ENCODE assay signal across 12 mouse cellular contexts in genomic region chr16:58726680-58727476, GRCm38 (mm10). TPM values are rescaled to one million over a fixed set of nuclear protein-coding genes. Genes with fewer than 3 reads are reported as not detected.
DNase-seq lines count a peak whose midpoint lies in the region; ATAC-seq lines count a peak whose summit lies in the region.
"Had no signal": no experiment of that assay in that cellular context is flagged by ENCODE, and none has a peak within 500 bp of the region (broad histone marks: within the 10 kb centered on the region; RNA-seq: fewer than 3 reads in every experiment).

No protein-coding gene starts in this region.

- peaks cover 23% of the 10 kb centered on the region for H3K36me3 ChIP-seq in heart, embryonic 14.5 days (ENCODE audit: control insufficient read depth, insufficient read depth, low read length)
- H3K36me3 ChIP-seq in forebrain, embryonic 12.5 days (replicated peaks), result peaks cover 19% of the 10 kb centered on the region
- H3K36me3 ChIP-seq in liver, embryonic 13.5 days, result peaks cover 22% of the 10 kb centered on the region

- H3K4me1 ChIP-seq in heart, embryonic 14.5 days (ENCODE audit: control insufficient read depth in 2 of 2, insufficient read depth in 2 of 2, low read length in 2 of 2), result 0 out of 4 replicates have a peak, but pooled peaks cover 0 to 5% of the 10 kb centered on the region in 2 experiments
- peaks cover 4% of the 10 kb centered on the region for H3K4me1 ChIP-seq in forebrain, embryonic 12.5 days
- peaks cover 8% of the 10 kb centered on the region for H3K4me1 ChIP-seq in liver, embryonic 13.5 days (replicated peaks)

- intact Hi-C loops in left cerebral cortex, postnatal 14 days (cut with DNase I), result no loop called here

- ATAC-seq in heart, embryonic 14.5 days (ENCODE audit: insufficient number of reproducible peaks, insufficient read depth, low FRiP score, low read depth), result no peak
- no peak for ATAC-seq in forebrain, embryonic 12.5 days (ENCODE audit: low FRiP score)
- ATAC-seq in liver, embryonic 13.5 days (ENCODE audit: low read depth), result no peak

- no peak overlapping the region for H3K27ac ChIP-seq in heart, embryonic 14.5 days (replicated peaks in 1 of 2; ENCODE audit: control insufficient read depth in 1 of 2, insufficient read depth in 1 of 2, low read depth in 2 of 2, low read length in 2 of 2)
- H3K27ac ChIP-seq in forebrain, embryonic 12.5 days, result no peak overlapping the region
- H3K27ac ChIP-seq in liver, embryonic 13.5 days, result no peak overlapping the region

- H3K4me2 ChIP-seq in heart, embryonic 14.5 days (ENCODE audit: low read length), result peak overlapping the region; percentile 70
- H3K4me2 ChIP-seq in forebrain, embryonic 12.5 days, result no peak overlapping the region
- H3K4me2 ChIP-seq in liver, embryonic 13.5 days, result peak overlapping the region; percentile 90; the same call in 1 of the 2 replicates

- WGBS in heart, embryonic 14.5 days, result 74% methylated on average over 11 of the region's 11 CpGs
- 80% methylated on average over 11 of the region's 11 CpGs for WGBS in forebrain, embryonic 12.5 days
- WGBS in liver, embryonic 13.5 days (ENCODE audit: insufficient replicate concordance), result 59% methylated on average over 11 of the region's 11 CpGs

- H3K9ac ChIP-seq in heart, embryonic 14.5 days (ENCODE audit: low read length), result peak overlapping the region; percentile 78
- no peak overlapping the region for H3K9ac ChIP-seq in forebrain, embryonic 12.5 days
- no peak overlapping the region for H3K9ac ChIP-seq in liver, embryonic 13.5 days

- H3K9me3 ChIP-seq in heart, embryonic 14.5 days (ENCODE audit: control insufficient read depth, low read length), result no peaks in the 10 kb centered on the region
- H3K9me3 ChIP-seq in forebrain, embryonic 12.5 days, result no peaks in the 10 kb centered on the region
- H3K9me3 ChIP-seq in liver, embryonic 13.5 days (replicated peaks), result no peaks in the 10 kb centered on the region

- H3K27me3 ChIP-seq in heart, embryonic 14.5 days (ENCODE audit: control insufficient read depth, insufficient read depth, low read length), result no peaks in the 10 kb centered on the region
- no peaks in the 10 kb centered on the region for H3K27me3 ChIP-seq in forebrain, embryonic 12.5 days
- H3K27me3 ChIP-seq in liver, embryonic 13.5 days, result no peaks in the 10 kb centered on the region

- peak overlapping the region in 1 of 2 experiments; percentile 64; a peak in 2 of 4 replicates for H3K4me3 ChIP-seq in heart, embryonic 14.5 days (ENCODE audit: control insufficient read depth in 1 of 2, insufficient read depth in 1 of 2, low read depth in 1 of 2, low read length in 2 of 2)
- H3K4me3 ChIP-seq in forebrain, embryonic 12.5 days (replicated peaks), result 0 out of 2 replicates have a peak overlapping the region, but pooled peaks have one; percentile 84
- no peak overlapping the region for H3K4me3 ChIP-seq in liver, embryonic 13.5 days (replicated peaks)

- DNase-seq in heart, adult 8-10 months (ENCODE audit: low spot score), result no peak
- peak; percentile 52 for DNase-seq in 416B (ENCODE audit: low read depth)
- no peak for DNase-seq in liver, embryonic 13.5 days
- no peak for DNase-seq in natural killer cell, adult 2 months (ENCODE audit: low spot score in 2 of 2)
- no peak for DNase-seq in left cerebral cortex, postnatal 14 days (ENCODE audit: low spot score in 2 of 2)
- no peak for DNase-seq in frontal cortex, postnatal 14 days (ENCODE audit: low spot score in 2 of 2)

RNA-seq across cellular contexts. Expression of gene Cldnd1, which starts 0.8 kb away (rescaled TPM):
- 106 and 111 TPM in 2 replicates for polyA plus RNA-seq in heart, embryonic 14.5 days (2014; fragmentation: Nextera tagmentation; extraction: Ambion mirVana)
- total RNA-seq in heart, adult 8-10 months (2022), result 10 to 100 TPM; 48.4 to 52.1 (median 49.0) TPM
- 104 and 115 TPM in 2 replicates for polyA plus RNA-seq in forebrain, embryonic 12.5 days (2016; fragmentation: Nextera tagmentation; extraction: Ambion mirVana)
- polyA plus RNA-seq in liver, embryonic 13.5 days (2015; fragmentation: Nextera tagmentation; extraction: Ambion mirVana), result 32.9 and 41.4 TPM in 2 replicates
- 100 to 1,000 TPM; 108 to 121 TPM for total RNA-seq in left cerebral cortex, postnatal 14 days (2021)

RNA-seq across cellular contexts. Expression of gene Gpr15, which starts 8.0 kb away (rescaled TPM):
- polyA plus RNA-seq in heart, embryonic 14.5 days (2014; fragmentation: Nextera tagmentation; extraction: Ambion mirVana), result not detected in 2 replicates
- not detected for total RNA-seq in heart, adult 8-10 months (2022)
- polyA plus RNA-seq in forebrain, embryonic 12.5 days (2016; fragmentation: Nextera tagmentation; extraction: Ambion mirVana), result 0.11 and 0.12 TPM in 2 replicates
- polyA plus RNA-seq in liver, embryonic 13.5 days (2015; fragmentation: Nextera tagmentation; extraction: Ambion mirVana), result 0.06 and 0.16 TPM in 2 replicates
- total RNA-seq in left cerebral cortex, postnatal 14 days (2021), result not detected
- total RNA-seq: adrenal gland, postnatal 4 days; layer of hippocampus, adult 18-20 months; MEL had no signal

RNA-seq across cellular contexts. Expression of gene Olfr172, which starts 36.1 kb away (rescaled TPM):
- polyA plus RNA-seq in heart, embryonic 14.5 days (2014; fragmentation: Nextera tagmentation; extraction: Ambion mirVana), result not detected in 2 replicates
- not detected for total RNA-seq in heart, adult 8-10 months (2022)
- polyA plus RNA-seq in forebrain, embryonic 12.5 days (2016; fragmentation: Nextera tagmentation; extraction: Ambion mirVana), result not detected in 2 replicates
- polyA plus RNA-seq in liver, embryonic 13.5 days (2015; fragmentation: Nextera tagmentation; extraction: Ambion mirVana), result not detected in 2 replicates
- total RNA-seq in left cerebral cortex, postnatal 14 days (2021), result not detected
- total RNA-seq: adrenal gland, postnatal 4 days; layer of hippocampus, adult 18-20 months; MEL had no signal
- polyA plus RNA-seq: spleen, adult 2 months had no signal

RNA-seq across cellular contexts. Expression of gene Cpox, which starts 56.8 kb away (rescaled TPM):
- 38.4 and 41.3 TPM in 2 replicates for polyA plus RNA-seq in heart, embryonic 14.5 days (2014; fragmentation: Nextera tagmentation; extraction: Ambion mirVana)
- 10 to 100 TPM; 39.1 to 46.8 (median 41.3) TPM for total RNA-seq in heart, adult 8-10 months (2022)
- polyA plus RNA-seq in forebrain, embryonic 12.5 days (2016; fragmentation: Nextera tagmentation; extraction: Ambion mirVana), result 13.9 and 18.4 TPM in 2 replicates
- polyA plus RNA-seq in liver, embryonic 13.5 days (2015; fragmentation: Nextera tagmentation; extraction: Ambion mirVana), result 422 and 453 TPM in 2 replicates
- 10 to 100 TPM; 33.7 to 35.5 TPM for total RNA-seq in left cerebral cortex, postnatal 14 days (2021)
